Mouse (Mus musculus) hindbrain, embryonic 13.5 days (tissue): ENCODE data around the gene Mr1. TPM values are rescaled to one million over a fixed set of nuclear protein-coding genes. Genes with fewer than 3 reads are reported as not detected.

ENCODE experiments used
- ATAC-seq: fragments of 200-750 bp; cut with Nextera tagmentation; 2 replicates; pipeline ENCODE4 v1.8.0; 2017; ENCODE audit warnings: moderate TSS enrichment; ENCODE audit not compliant: low FRiP score
- H3K27ac ChIP-seq: fragments of 300-500 bp; sonication (generic); 2 replicates; pipeline ENCODE4 v1.5.1; 2015; ENCODE audit warnings: inconsistent platforms, mild to moderate bottlenecking, moderate library complexity
- H3K27me3 ChIP-seq: fragments of 300-500 bp; sonication (generic); 2 replicates; pipeline ENCODE4 v1.6.1; 2015; ENCODE audit warnings: mild to moderate bottlenecking, inconsistent platforms
- H3K36me3 ChIP-seq: fragments of 300-500 bp; sonication (generic); 2 replicates; pipeline ENCODE4 v1.6.1; 2015; ENCODE audit warnings: mild to moderate bottlenecking, inconsistent platforms
- H3K4me1 ChIP-seq: fragments of 300-500 bp; sonication (generic); replicated peaks from 2 replicates; pipeline ENCODE4 v1.6.1; 2015; ENCODE audit warnings: inconsistent platforms
- H3K4me2 ChIP-seq: fragments of 300-500 bp; sonication (generic); 2 replicates; pipeline ENCODE4 v1.6.1; 2015; ENCODE audit warnings: inconsistent platforms, mild to moderate bottlenecking, moderate library complexity
- H3K4me3 ChIP-seq: fragments of 300-500 bp; sonication (generic); 2 replicates; pipeline ENCODE4 v1.5.1; 2015; ENCODE audit warnings: mild to moderate bottlenecking, inconsistent platforms
- H3K9ac ChIP-seq: fragments of 300-500 bp; sonication (generic); 2 replicates; pipeline ENCODE4 v1.6.1; 2015; ENCODE audit warnings: mild to moderate bottlenecking, inconsistent platforms
- H3K9me3 ChIP-seq: fragments of 300-500 bp; sonication (generic); 2 replicates; pipeline ENCODE4 v1.6.1; 2016; ENCODE audit warnings: inconsistent platforms
- WGBS: fragments of 180-500 bp; shearing (Covaris S2); methylation state at CpG from one replicate; pipeline ENCODE4 v1.1.7; 2015; 5-methylcytosine and 5-hydroxymethylcytosine counted together
- polyA plus RNA-seq: library from polyadenylated mRNA; unstranded; fragments of >200 nt; fragmentation: Nextera tagmentation; extraction: Ambion mirVana; gene quantifications from 2 replicates; pipeline ENCODE4 v1.2.1, GENCODE M21; 2015

The Mr1 gene
- polyA plus RNA-seq, 1 experiment from 2014 or later = 2.1 TPM

- ATAC-seq = peak; percentile 98
- Histone ChIP-seq H3K4me3 (peak within 1 kb of the TSS; percentile 99), H3K27me3 (no peaks in the 10 kb centered on the region), H3K9me3 (no peaks in the 10 kb centered on the region), H3K27ac (peak within 1 kb of the TSS; percentile 90), H3K4me1 (peaks cover 25% of the 10 kb centered on the region), H3K9ac (peak within 1 kb of the TSS; percentile 100), H3K4me2 (peak within 1 kb of the TSS; percentile 85), H3K36me3 (no peaks in the 10 kb centered on the region)
- WGBS = under 1% methylated on average over 39 of the region's 40 CpGs
These were observed 47.2 kb downstream of the Mr1 start, which contains the start of gene Ier5 for GRCm38 (mm10) chr1:155099280-155099848. Gene Ier5, minus strand, starts transcription at chr1:155099636.

GRCm38 (mm10) chr1:155098486-155099279, 47.9 kb downstream of the Mr1 start:
- Histone ChIP-seq H3K4me1 (peaks cover 29% of the 10 kb centered on the region), H3K36me3 (no peaks in the 10 kb centered on the region), H3K27me3 (no peaks in the 10 kb centered on the region), H3K4me3 (peak overlapping the region; percentile 99), H3K4me2 (peak overlapping the region; percentile 85), H3K9ac (peak overlapping the region; percentile 100), H3K9me3 (no peaks in the 10 kb centered on the region), H3K27ac (peak overlapping the region; percentile 90)
- ATAC-seq = peak; percentile 65
- WGBS = under 1% methylated on average over 92 of the region's 93 CpGs

- WGBS = under 1% methylated on average over 33 of the region's 33 CpGs
- Histone ChIP-seq H3K9me3 (no peaks in the 10 kb centered on the region), H3K9ac (peak overlapping the region; percentile 100), H3K4me3 (peak overlapping the region; percentile 99), H3K4me1 (peaks cover 36% of the 10 kb centered on the region), H3K27ac (peak overlapping the region; percentile 90), H3K36me3 (no peaks in the 10 kb centered on the region), H3K27me3 (no peaks in the 10 kb centered on the region), H3K4me2 (peak overlapping the region; percentile 85)
- no peak for ATAC-seq
These were observed 48.6 kb downstream of the Mr1 start for GRCm38 (mm10) chr1:155097931-155098485.

GRCm38 (mm10) chr1:155097354-155097753, 49.3 kb downstream of the Mr1 start:
- no peak for ATAC-seq
- peak overlapping the region; percentile 100; the same call in 1 of the 2 replicates for H3K9ac ChIP-seq
- H3K4me2 ChIP-seq = peak overlapping the region; percentile 85
- no peaks in the 10 kb centered on the region for H3K36me3 ChIP-seq
- H3K27ac ChIP-seq = no peak overlapping the region
- H3K9me3 ChIP-seq = no peaks in the 10 kb centered on the region
- peaks cover 42% of the 10 kb centered on the region for H3K4me1 ChIP-seq
- no peaks in the 10 kb centered on the region for H3K27me3 ChIP-seq
- peak overlapping the region; percentile 99 for H3K4me3 ChIP-seq
- WGBS = 27% methylated on average over 6 of the region's 6 CpGs

- no peak overlapping the region for H3K27ac ChIP-seq
- H3K4me1 ChIP-seq = peaks cover 48% of the 10 kb centered on the region
- ATAC-seq = no peak
- peak overlapping the region; percentile 99 for H3K4me3 ChIP-seq
- no peak overlapping the region for H3K9ac ChIP-seq
- no peaks in the 10 kb centered on the region for H3K36me3 ChIP-seq
- no peaks in the 10 kb centered on the region for H3K9me3 ChIP-seq
- no peaks in the 10 kb centered on the region for H3K27me3 ChIP-seq
- peak overlapping the region; percentile 85 for H3K4me2 ChIP-seq
- WGBS = 81% methylated on average over 4 of the region's 4 CpGs
These were observed 49.9 kb downstream of the Mr1 start for GRCm38 (mm10) chr1:155096620-155097261.

DNA sequence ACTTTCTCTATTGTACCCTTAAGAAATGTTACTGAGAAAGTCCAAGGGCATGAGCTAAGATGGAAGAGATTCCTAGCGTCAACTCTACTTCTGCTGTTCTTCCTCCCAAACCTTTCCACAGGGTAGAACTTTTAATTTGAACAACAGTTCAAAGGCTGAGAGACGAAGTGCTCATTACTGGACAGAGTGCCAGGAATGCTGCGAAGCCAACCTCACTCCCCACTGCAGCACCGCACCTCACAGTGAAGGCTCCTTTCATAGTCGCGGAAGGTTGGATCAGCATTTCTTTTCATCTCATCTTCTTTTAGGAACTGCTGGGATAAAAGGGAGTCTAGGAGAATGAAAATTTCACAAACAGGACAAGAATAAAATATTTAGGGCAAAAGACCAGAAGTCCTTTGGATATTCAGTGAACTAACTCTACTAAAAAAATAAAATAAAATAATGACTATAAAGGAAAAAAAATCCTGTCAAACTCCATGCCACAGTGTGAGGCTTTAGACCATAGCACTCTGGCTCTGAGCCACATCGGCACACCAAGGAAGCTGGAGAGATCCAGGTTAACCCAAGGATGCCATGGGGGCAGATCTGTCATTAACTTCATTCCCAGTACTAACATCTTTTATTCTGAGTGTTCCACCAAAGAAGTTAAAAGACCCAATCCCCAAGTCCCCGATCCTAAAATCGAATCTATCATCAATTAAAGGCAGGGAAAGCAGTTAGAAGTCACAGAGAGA, 52.5 kb downstream of the Mr1 start:
- peaks cover 49% of the 10 kb centered on the region for H3K4me1 ChIP-seq
- no peak overlapping the region for H3K9ac ChIP-seq
- H3K27me3 ChIP-seq = no peaks in the 10 kb centered on the region
- H3K4me3 ChIP-seq = no peak overlapping the region
- H3K9me3 ChIP-seq = no peaks in the 10 kb centered on the region
- no peak for ATAC-seq
- 49% methylated on average over 9 of the region's 9 CpGs for WGBS
- no peak overlapping the region for H3K4me2 ChIP-seq
- no peaks in the 10 kb centered on the region for H3K36me3 ChIP-seq
- H3K27ac ChIP-seq = 0 out of 2 replicates have a peak overlapping the region, but pooled peaks have one; percentile 70

DNA sequence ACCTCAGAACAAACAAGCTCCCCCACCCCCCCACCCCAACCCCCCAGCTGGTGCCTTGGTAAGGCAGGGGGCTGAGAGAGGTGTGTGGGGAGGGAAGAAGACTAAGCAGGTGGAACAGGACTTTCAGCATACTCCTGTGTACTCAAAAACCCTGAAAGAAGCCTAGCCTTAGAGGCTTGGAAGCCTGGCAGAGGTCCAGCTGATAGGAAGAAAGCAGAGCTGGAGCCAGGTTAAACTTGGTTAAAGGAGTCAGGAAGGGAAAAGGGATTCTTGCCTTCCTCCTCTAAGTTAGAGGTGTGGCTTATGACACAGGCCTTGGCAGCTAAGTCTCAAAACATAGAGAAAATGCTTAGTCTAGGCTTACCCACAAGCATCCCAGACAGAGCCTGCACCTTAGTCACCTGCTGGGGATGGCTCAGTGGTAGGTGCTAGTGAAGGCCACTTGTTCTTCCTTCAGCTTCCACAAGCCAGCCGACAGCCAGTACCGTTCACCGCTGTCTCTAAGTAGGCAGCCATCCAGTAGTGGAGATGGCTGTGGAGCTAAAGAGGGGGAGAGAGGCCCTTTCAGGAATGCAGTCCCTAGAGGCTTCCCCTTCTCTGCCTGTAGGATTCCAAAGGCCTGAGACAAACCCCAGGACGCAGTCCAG, 53.3 kb downstream of the Mr1 start:
- Histone ChIP-seq H3K9me3 (no peaks in the 10 kb centered on the region), H3K4me3 (no peak overlapping the region), H3K9ac (no peak overlapping the region), H3K36me3 (no peaks in the 10 kb centered on the region), H3K27ac (peak overlapping the region; percentile 70), H3K4me1 (peaks cover 49% of the 10 kb centered on the region), H3K4me2 (no peak overlapping the region), H3K27me3 (no peaks in the 10 kb centered on the region)
- ATAC-seq = no peak; the same call in 1 of the 2 replicates
- 23% methylated on average over 4 of the region's 4 CpGs for WGBS

DNA sequence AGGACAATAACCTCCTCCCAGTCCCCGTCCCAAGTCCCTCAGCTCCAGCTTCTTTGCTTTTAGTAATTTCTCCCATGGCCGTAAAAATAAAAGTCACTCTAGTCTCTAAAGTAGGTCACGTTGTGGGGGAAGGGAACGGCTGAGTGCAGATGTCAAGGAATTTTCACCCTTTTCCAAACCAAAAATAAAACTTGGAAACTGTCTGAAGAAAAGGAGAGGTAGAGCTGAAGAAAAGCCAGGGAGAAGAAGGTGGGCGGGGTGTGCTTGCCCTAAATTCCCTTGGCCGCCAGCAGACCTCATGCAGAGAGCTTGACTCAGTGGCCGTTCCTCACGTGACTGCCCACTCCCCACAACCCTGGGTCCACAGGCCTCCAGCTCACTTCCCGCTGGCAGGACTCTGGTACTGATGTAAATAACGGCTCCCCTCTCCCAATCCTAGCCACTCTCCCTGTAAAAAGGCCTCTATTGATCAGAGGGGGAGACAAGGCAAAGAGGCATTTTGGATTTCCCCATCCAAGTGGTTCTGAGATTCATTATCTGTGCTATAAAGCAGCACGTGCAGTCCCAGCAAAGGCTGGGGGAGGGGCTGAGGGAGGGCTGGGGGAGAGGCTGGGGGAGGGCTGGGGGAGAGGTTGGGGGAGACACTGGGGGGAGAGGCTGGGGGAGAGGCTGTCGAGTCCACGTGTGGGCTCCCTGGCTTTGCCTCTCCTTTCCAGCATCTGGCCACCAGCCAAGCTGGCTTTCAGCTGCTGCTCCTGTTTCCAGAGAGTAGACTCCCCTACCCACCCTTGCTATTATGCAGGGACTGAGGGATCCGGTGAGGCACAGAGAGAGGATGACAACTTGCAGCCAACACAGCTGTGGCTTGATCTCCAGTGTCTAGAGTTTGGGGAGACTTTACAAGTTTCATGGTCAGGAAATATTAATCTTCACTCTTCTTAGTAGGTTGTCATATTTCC, 54.5 kb downstream of the Mr1 start:
- ATAC-seq = peak; percentile 85
- H3K27ac ChIP-seq = peak overlapping the region; percentile 70
- peaks cover 42% of the 10 kb centered on the region for H3K4me1 ChIP-seq
- no peaks in the 10 kb centered on the region for H3K36me3 ChIP-seq
- no peak overlapping the region for H3K9ac ChIP-seq
- no peaks in the 10 kb centered on the region for H3K27me3 ChIP-seq
- H3K4me3 ChIP-seq = no peak overlapping the region
- H3K4me2 ChIP-seq = 0 out of 2 replicates have a peak overlapping the region, but pooled peaks have one; percentile 15
- H3K9me3 ChIP-seq = no peaks in the 10 kb centered on the region
- 18% methylated on average over 14 of the region's 14 CpGs for WGBS

DNA sequence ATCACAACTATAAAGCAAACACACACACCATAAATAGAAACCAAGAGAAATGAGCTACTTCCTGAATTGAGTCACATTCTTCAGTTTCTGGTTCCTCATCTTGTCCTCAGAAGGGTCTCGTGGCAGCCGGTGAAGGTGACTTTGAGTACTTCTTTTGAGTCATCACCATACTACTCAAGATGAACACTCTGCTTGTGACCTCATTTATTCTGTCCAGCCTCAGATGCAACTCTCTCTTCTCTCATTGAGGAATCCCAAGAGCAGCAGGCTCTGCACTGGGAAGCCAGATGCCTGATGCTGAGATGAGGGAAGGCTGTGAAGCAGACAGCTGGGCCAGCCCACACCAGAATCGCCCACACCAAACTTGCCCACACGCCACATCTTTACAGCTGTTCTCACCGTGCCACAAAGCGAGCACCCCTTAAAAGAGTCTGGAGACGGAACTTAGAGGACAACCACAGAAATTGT, 55.2 kb downstream of the Mr1 start:
- peaks cover 42% of the 10 kb centered on the region for H3K4me1 ChIP-seq
- H3K9ac ChIP-seq = no peak overlapping the region
- H3K27ac ChIP-seq = no peak overlapping the region; the same call in 1 of the 2 replicates
- ATAC-seq = no peak
- no peaks in the 10 kb centered on the region for H3K9me3 ChIP-seq
- WGBS = 75% methylated on average over 7 of the region's 7 CpGs
- no peaks in the 10 kb centered on the region for H3K27me3 ChIP-seq
- H3K4me2 ChIP-seq = no peak overlapping the region
- H3K36me3 ChIP-seq = no peaks in the 10 kb centered on the region
- no peak overlapping the region for H3K4me3 ChIP-seq

DNA sequence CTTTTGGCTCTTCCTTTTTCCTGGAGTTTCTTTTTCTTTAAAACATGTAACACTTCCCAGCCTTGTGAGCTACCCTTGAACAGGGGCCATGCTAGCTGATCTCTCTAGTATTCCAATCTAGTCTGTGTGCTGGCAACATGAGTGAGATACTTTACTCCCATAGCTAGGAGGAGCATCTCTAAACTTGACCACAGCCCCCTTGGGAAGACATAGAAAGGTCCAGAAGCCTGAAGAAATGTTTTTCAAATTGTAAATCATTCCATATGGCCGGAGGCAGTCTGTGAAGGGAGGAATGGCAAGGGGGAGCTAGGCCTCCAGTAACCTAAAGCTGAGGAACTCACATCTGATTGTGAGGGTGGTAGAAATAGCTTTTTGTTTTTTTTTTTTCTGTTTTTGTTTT, 55.9 kb downstream of the Mr1 start:
- Histone ChIP-seq H3K4me3 (no peak overlapping the region), H3K9ac (no peak overlapping the region), H3K27me3 (no peaks in the 10 kb centered on the region), H3K27ac (no peak overlapping the region), H3K9me3 (no peaks in the 10 kb centered on the region), H3K4me1 (peaks cover 46% of the 10 kb centered on the region), H3K36me3 (no peaks in the 10 kb centered on the region), H3K4me2 (no peak overlapping the region)
- 83% methylated on average over 1 of the region's 1 CpGs for WGBS
- no peak for ATAC-seq
